Mouse (Mus musculus) adrenal gland, adult 8-10 months (tissue): ENCODE measurements around the gene Tnip3. TPM values are rescaled to one million over a fixed set of nuclear protein-coding genes. Genes with fewer than 3 reads are reported as not detected.
A peak's percentile ranks its signal among the peaks of the same experiment; 100 is the strongest.

Experiments
- DNase-seq: peaks from one replicate; pipeline ENCODE4 v3.0.0; 2022
- total RNA-seq, 4 experiments: library from RNA; stranded (reverse); gene quantifications; 2 replicates each; pipeline ENCODE4 v1.2.4; 2022

The Tnip3 gene
- total RNA-seq, 4 experiments from 2014 or later = 0.14 to 1.4 (median 0.56) TPM

DNA sequence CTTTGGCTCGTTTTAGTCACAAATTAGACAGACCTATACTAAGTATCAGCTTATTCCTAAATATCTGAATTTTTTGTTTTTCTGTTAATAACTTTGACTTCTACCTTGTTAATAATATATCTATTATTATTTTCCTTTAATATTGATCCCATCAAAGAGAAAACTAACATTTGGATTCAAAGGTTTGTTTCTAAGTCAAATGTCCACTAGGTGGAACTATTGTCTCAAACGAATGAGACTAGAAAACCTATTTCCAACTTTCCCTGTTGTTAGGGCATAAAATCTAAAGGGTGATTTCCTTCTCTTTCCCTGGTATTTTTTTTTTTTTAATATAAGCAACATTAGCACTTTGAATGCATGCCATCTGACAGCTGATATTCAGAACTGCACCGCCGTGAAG, 126.3 kb downstream of the Tnip3 start:
- DNase-seq = no peak

- no peak for DNase-seq
Observed at GRCm38 (mm10) chr6:65661272-65661671, 136.2 kb downstream of the Tnip3 start.

DNA sequence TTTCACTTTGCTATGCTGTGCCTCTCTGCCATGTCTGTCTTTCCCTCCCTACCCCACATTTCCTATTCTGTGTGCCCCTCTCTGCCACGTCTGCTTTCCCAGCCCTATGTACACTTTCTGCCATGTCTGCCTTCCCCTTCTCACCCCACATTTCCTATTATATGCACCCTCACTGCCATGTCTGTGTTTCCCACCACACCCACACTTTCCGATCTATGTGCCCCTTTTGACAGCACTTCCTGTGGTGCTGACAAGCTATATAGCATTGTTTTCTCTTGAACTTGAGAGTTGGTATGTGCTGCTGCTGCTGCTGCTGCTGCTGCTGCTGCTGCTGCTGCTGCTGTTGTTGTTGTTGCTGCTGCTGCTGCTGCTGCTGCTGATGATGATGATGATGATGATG, 136.9 kb downstream of the Tnip3 start:
- DNase-seq = no peak

- no peak for DNase-seq
Observed at GRCm38 (mm10) chr6:65663990-65664389, 138.9 kb downstream of the Tnip3 start.

DNA sequence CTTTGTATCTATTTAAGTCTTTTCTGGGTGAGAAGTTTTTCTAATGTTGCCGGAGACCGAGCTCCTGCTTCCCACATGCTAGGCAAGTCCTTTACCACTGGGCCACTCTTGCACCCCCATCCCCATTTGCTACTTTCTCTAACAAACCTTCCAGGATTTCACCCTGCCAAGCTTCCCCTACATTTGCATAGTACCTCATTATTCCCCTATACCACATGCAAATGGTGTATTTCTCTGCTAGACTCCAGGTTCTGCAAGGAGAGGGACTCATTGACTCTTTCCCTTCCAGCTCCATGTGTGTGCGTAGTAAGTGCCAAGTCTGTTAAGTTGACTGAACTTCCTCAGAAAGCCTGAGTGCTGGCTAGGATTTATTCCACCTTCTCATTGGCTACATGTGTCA, 141.2 kb downstream of the Tnip3 start:
- DNase-seq = no peak

GRCm38 (mm10) chr6:65669971-65670370, 144.9 kb downstream of the Tnip3 start:
- DNase-seq = no peak

DNA sequence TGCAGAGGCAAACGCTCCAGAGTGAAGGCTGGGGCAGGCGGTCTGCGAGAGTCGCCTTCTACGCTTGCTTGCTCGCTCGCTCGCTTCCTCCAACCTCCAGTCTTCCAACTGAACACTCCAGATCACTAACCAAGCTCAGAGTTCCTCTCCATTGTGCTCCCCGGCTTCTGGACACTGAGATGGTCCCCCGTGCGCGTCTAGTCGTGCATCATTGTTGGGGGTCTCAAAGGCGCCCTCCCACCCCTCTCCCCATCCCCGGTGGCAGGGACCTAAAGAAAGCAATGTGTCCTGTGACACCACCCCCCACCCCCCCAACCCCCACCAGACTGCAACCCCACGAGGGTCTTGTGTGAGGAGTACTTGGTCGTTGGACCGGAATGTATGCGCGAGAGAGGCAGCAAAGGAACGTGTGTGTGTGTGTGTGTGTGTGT, 145.9 kb downstream of the Tnip3 start:
- DNase-seq = no peak

DNA sequence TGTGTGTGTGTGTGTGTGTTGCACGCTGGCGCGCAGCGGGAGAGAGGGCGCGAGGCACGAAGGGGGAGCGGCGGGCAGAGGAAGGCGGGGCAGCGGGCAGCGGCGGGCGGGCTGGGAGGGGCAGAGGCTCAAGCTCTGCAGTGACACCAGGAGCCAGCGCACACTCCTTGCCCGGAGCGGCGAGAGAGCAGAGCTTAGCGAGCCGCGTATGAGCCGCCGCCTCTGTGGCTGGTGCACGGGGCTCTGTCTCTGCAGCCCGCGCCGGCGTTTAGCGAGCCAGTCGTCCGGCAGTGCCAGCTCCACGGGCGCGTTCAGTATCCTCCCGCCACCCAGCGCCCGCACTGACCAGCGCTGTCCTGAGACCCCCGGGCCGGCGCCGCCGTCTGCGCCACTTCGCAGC, 146.3 kb downstream of the Tnip3 start, which contains the start of gene Ndnf:
Gene Ndnf (plus strand): TSS at position 140 of the 400 bp plus-strand sequence.
- peak; percentile 63 for DNase-seq

DNA sequence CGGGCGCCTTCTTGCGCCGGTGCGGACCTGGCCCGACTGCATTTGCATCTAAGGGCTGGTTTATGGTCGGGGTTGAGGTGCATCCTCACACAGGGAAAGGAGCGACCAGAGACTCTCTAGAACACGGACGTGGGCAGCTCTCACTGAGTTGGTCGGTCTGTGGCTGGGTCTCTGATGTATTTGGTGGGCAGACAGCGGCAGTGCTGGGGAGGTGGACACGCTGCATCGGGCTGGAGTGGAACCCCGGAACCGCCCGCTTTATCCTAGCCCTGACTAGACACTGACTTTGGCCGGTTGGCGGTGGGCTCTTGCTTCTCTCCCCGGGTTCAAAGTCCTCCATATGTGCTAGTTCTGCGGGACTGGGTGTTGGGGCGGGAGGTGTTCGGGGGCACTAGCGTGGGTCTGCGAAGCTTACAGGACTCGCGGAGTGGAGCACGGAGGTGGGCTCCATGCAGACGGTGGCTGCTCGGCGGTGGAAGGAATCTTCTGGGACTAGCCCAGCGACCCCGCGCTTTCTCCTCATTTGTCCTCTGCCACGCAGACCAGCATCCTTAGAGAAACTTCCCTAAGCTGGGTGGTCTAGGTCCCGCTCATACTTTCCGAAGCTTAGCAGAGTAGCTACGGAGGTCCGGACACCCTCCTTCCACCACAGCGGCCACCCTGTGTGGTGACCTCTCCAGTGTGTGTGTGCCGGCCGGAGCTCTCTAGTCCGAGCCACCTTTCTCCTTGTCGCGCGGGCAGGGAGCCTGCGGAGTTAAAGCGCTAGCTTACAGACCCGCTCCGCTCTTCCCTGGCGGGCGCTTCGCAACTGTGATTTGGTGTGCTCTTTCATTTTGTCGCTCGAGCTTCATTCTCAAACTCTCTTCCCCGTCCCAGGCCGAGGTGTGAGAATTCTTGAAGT, 147.3 kb downstream of the Tnip3 start:
- peak; percentile 9 for DNase-seq

Other genes starting within 250 kb of the Tnip3 start
- not detected for gene C130060K24Rik, start 144.2 kb upstream of the Tnip3 start, total RNA-seq
- 1 to 10 TPM in 3 of 4 experiments, under 1 TPM in 1; 0.45 to 2.8 (median 1.4) TPM for gene Ndnf, start 146.3 kb downstream of the Tnip3 start, total RNA-seq